Mouse (Mus musculus) C2C12 (cell line): ENCODE measurements around the gene Add3.

ENCODE experiments used
- CTCF ChIP-seq: IDR thresholded peaks from one replicate; pipeline ENCODE4 v1.5.1; 2011; ENCODE audit not compliant: control insufficient read depth, insufficient read depth, insufficient read length
- FOSL1 ChIP-seq: IDR thresholded peaks from one replicate; pipeline ENCODE4 v1.8.0; 2011; ENCODE audit warnings: mild to moderate bottlenecking, low read length; ENCODE audit not compliant: poor library complexity, insufficient read depth, severe bottlenecking
- MAX ChIP-seq: IDR thresholded peaks from one replicate; pipeline ENCODE4 v1.6.1; 2011; ENCODE audit warnings: mild to moderate bottlenecking, control low read depth
- MYOD1 ChIP-seq: IDR thresholded peaks from one replicate; pipeline ENCODE4 v1.6.1; 2011; ENCODE audit warnings: low read depth; ENCODE audit not compliant: control insufficient read depth, insufficient read length
- MYOG ChIP-seq: IDR thresholded peaks from one replicate; pipeline ENCODE4 v1.6.1; 2011; ENCODE audit not compliant: control insufficient read depth, insufficient read length; ENCODE audit errors: extremely low read depth
- USF1 ChIP-seq: IDR thresholded peaks from one replicate; pipeline ENCODE4 v1.6.1; 2011; ENCODE audit warnings: low read depth, mild to moderate bottlenecking, control low read depth, moderate library complexity

- TF ChIP-seq CTCF: no peak
- no peak for TF ChIP-seq USF1
- TF ChIP-seq FOSL1: no peak
- no peak for TF ChIP-seq MAX
- TF ChIP-seq MYOG: no peak
- TF ChIP-seq MYOD1: no peak
Measured at GRCm38 (mm10) chr19:53157176-53157575, 16.9 kb downstream of the Add3 start.
